In genomic region chr4:155843231-155843630, GRCm38 (mm10) we compare ENCODE assay signal across 20 mouse cellular contexts.
"Had no signal": no experiment of that assay in that cellular context is flagged by ENCODE, and none has a peak within 500 bp of the region (broad histone marks: within the 10 kb centered on the region; RNA-seq: fewer than 3 reads in every experiment).

No protein-coding gene starts in this region.

- H3K36me3 ChIP-seq: midbrain, embryonic 15.5 days; neural tube, embryonic 12.5 days; neural tube, embryonic 15.5 days had no signal

- DNase-seq: left cerebral cortex, postnatal 4 days; liver, postnatal 0 days; lung, embryonic 14.5 days; retina, postnatal 1 day; right cerebral cortex, postnatal 25 days; thymus, adult 18-20 months; thymus, postnatal 4 days had no signal

- H3K4me2 ChIP-seq: intestine, embryonic 15.5 days; limb, embryonic 12.5 days; limb, embryonic 15.5 days; liver, embryonic 11.5 days; lung, embryonic 14.5 days; midbrain, embryonic 12.5 days; midbrain, embryonic 15.5 days; neural tube, embryonic 12.5 days; neural tube, embryonic 15.5 days; stomach, embryonic 15.5 days had no signal

- H3K27me3 ChIP-seq: intestine, embryonic 15.5 days; limb, embryonic 15.5 days; stomach, embryonic 15.5 days had no signal

- H3K27ac ChIP-seq: intestine, embryonic 15.5 days; kidney, postnatal 0 days; limb, embryonic 12.5 days; limb, embryonic 15.5 days; liver, embryonic 14.5 days; macrophage; midbrain, embryonic 12.5 days; midbrain, embryonic 15.5 days; neural tube, embryonic 12.5 days; neural tube, embryonic 15.5 days; stomach, embryonic 15.5 days had no signal

- H3K9ac ChIP-seq: intestine, embryonic 15.5 days; limb, embryonic 12.5 days; limb, embryonic 15.5 days; liver, embryonic 14.5 days; liver, postnatal 0 days; lung, embryonic 14.5 days; midbrain, embryonic 12.5 days; midbrain, embryonic 15.5 days; neural tube, embryonic 12.5 days; neural tube, embryonic 15.5 days; stomach, embryonic 15.5 days had no signal

- H3K4me3 ChIP-seq: intestine, embryonic 15.5 days; limb, embryonic 12.5 days; limb, embryonic 15.5 days; midbrain, embryonic 12.5 days; midbrain, embryonic 15.5 days; neural tube, embryonic 12.5 days; neural tube, embryonic 15.5 days; stomach, embryonic 15.5 days had no signal

- ATAC-seq: intestine, embryonic 15.5 days; liver, postnatal 0 days; lung, postnatal 0 days; midbrain, embryonic 15.5 days had no signal

- H3K9me3 ChIP-seq: intestine, embryonic 15.5 days; limb, embryonic 12.5 days; limb, embryonic 15.5 days; midbrain, embryonic 12.5 days; midbrain, embryonic 15.5 days; neural tube, embryonic 12.5 days; neural tube, embryonic 15.5 days; stomach, embryonic 15.5 days had no signal
